In the genomic region with DNA sequence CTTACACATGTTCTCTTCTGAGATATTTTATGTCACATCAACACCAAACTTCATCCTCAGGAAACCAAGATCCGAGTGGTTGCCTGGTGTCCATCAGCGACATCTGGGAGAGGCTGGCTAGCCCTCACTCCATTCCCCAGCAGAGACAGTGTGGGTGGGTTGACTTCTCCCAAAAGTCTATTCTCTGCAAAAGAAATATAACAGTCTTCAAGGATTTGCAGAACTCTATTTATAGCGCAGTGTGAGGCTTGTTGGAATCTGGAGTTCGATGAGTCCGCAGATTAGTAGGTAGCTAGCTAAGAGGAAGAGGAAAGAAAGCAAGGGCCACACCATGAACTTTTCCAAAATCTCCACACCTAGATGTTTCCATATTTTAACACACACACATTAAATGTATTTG, we compare ENCODE assay signal across 15 mouse cellular contexts.
"Had no signal": no experiment of that assay in that cellular context is flagged by ENCODE, and none has a peak within 500 bp of the region (broad histone marks: within the 10 kb centered on the region; RNA-seq: fewer than 3 reads in every experiment).

No protein-coding gene starts in this region.

- H3K27ac ChIP-seq: neural tube, embryonic 12.5 days; neural tube, embryonic 13.5 days; neural tube, embryonic 15.5 days; stomach, embryonic 15.5 days; stomach, postnatal 0 days had no signal

- DNase-seq: retina, postnatal 1 day; right cerebral cortex, postnatal 14 days; right cerebral cortex, postnatal 25 days; spleen, adult 18-20 months; thymus, adult 18-20 months; thymus, adult 2 months; thymus, postnatal 14 days; thymus, postnatal 25 days; thymus, postnatal 36 days; thymus, postnatal 4 days had no signal

- H3K36me3 ChIP-seq: neural tube, embryonic 12.5 days; neural tube, embryonic 13.5 days; neural tube, embryonic 15.5 days; stomach, embryonic 15.5 days had no signal

- H3K4me2 ChIP-seq: neural tube, embryonic 12.5 days; neural tube, embryonic 13.5 days; neural tube, embryonic 15.5 days; stomach, embryonic 15.5 days had no signal

- H3K9ac ChIP-seq: neural tube, embryonic 12.5 days; neural tube, embryonic 13.5 days; neural tube, embryonic 15.5 days; stomach, embryonic 15.5 days had no signal

- H3K4me3 ChIP-seq: neural tube, embryonic 12.5 days; neural tube, embryonic 13.5 days; neural tube, embryonic 15.5 days; stomach, embryonic 15.5 days had no signal

- H3K27me3 ChIP-seq: neural tube, embryonic 12.5 days; neural tube, embryonic 13.5 days; neural tube, embryonic 15.5 days; stomach, embryonic 15.5 days had no signal

- H3K9me3 ChIP-seq: neural tube, embryonic 12.5 days; neural tube, embryonic 13.5 days; neural tube, embryonic 15.5 days; stomach, embryonic 15.5 days had no signal
